Mouse (Mus musculus) brown adipose tissue, adult 24 weeks (tissue): Measurements from ENCODE around the gene Ypel5. TPM values are rescaled to one million over a fixed set of nuclear protein-coding genes. Genes with fewer than 3 reads are reported as not detected.

Experiments
- H3K27ac ChIP-seq: fragments of 200-500 bp; replicated peaks from 2 replicates; pipeline ENCODE4 v1.5.1; 2012; ENCODE audit warnings: low read depth, mild to moderate bottlenecking, low read length
- H3K4me1 ChIP-seq: fragments of 200-500 bp; 2 replicates; pipeline ENCODE4 v1.6.1; 2012; ENCODE audit warnings: low read length, mixed read lengths; ENCODE audit not compliant: control insufficient read depth, insufficient read depth, insufficient read length
- H3K4me3 ChIP-seq: fragments of 200-500 bp; 2 replicates; pipeline ENCODE4 v1.5.1; 2012; ENCODE audit warnings: low read depth, mild to moderate bottlenecking, low read length, moderate library complexity; ENCODE audit not compliant: insufficient read depth
- polyA plus RNA-seq: library from polyadenylated mRNA; stranded (reverse); fragments of >200 nt; gene quantifications from 2 replicates; pipeline ENCODE4 v1.2.4, GENCODE M21; 2012; ENCODE audit not compliant: missing spikeins, insufficient read depth, insufficient read length

Ypel5 gene
- polyA plus RNA-seq = 62.5 and 65.3 TPM in 2 replicates

GRCm38 (mm10) chr17:72836158-72837115, at the start of gene Ypel5:
TSS of gene Ypel5 (plus strand) at chr17:72836453.
- peaks cover 6% of the 10 kb centered on the region for H3K4me1 ChIP-seq
- peak within 1 kb of the TSS; percentile 97 for H3K4me3 ChIP-seq
- peak within 1 kb of the TSS; percentile 88 for H3K27ac ChIP-seq

- Histone ChIP-seq H3K4me1 (no peaks in the 10 kb centered on the region), H3K27ac (no peak overlapping the region), H3K4me3 (no peak overlapping the region)
These were observed 48.3 kb upstream of the Ypel5 start for GRCm38 (mm10) chr17:72787886-72788436.

- no peaks in the 10 kb centered on the region for H3K4me1 ChIP-seq
- no peak overlapping the region for H3K4me3 ChIP-seq
- H3K27ac ChIP-seq = no peak overlapping the region
These were observed 43.0 kb upstream of the Ypel5 start for GRCm38 (mm10) chr17:72793278-72793677.

- H3K27ac ChIP-seq = no peak overlapping the region
- H3K4me3 ChIP-seq = no peak overlapping the region
- H3K4me1 ChIP-seq = no peaks in the 10 kb centered on the region
These were observed 41.6 kb upstream of the Ypel5 start for GRCm38 (mm10) chr17:72794660-72795059.

GRCm38 (mm10) chr17:72795392-72796047, 40.7 kb upstream of the Ypel5 start:
- Histone ChIP-seq H3K4me1 (no peaks in the 10 kb centered on the region), H3K27ac (no peak overlapping the region), H3K4me3 (no peak overlapping the region)

- Histone ChIP-seq H3K4me3 (no peak overlapping the region), H3K27ac (no peak overlapping the region), H3K4me1 (no peaks in the 10 kb centered on the region)
These were observed 39.7 kb upstream of the Ypel5 start for GRCm38 (mm10) chr17:72796506-72796905.

- H3K4me3 ChIP-seq = no peak overlapping the region
- H3K27ac ChIP-seq = no peak overlapping the region
- no peaks in the 10 kb centered on the region for H3K4me1 ChIP-seq
These were observed 38.4 kb upstream of the Ypel5 start for GRCm38 (mm10) chr17:72797867-72798266.

GRCm38 (mm10) chr17:72809942-72810654, 26.2 kb upstream of the Ypel5 start:
- Histone ChIP-seq H3K4me1 (no peaks in the 10 kb centered on the region), H3K27ac (no peak overlapping the region), H3K4me3 (no peak overlapping the region)

GRCm38 (mm10) chr17:72813419-72814315, 22.6 kb upstream of the Ypel5 start:
- H3K4me1 ChIP-seq = no peaks in the 10 kb centered on the region
- H3K27ac ChIP-seq = no peak overlapping the region
- H3K4me3 ChIP-seq = no peak overlapping the region

GRCm38 (mm10) chr17:72817574-72817973, 18.7 kb upstream of the Ypel5 start:
- Histone ChIP-seq H3K27ac (no peak overlapping the region), H3K4me3 (no peak overlapping the region)

GRCm38 (mm10) chr17:72819714-72820113, 16.5 kb upstream of the Ypel5 start:
- H3K27ac ChIP-seq = no peak overlapping the region
- no peak overlapping the region for H3K4me3 ChIP-seq
- no peaks in the 10 kb centered on the region for H3K4me1 ChIP-seq

More at GRCm38 (mm10) chr17:72817574-72817973, 18.7 kb upstream of the Ypel5 start:
- H3K4me1 ChIP-seq = no peaks in the 10 kb centered on the region

GRCm38 (mm10) chr17:72820425-72820824, 15.8 kb upstream of the Ypel5 start:
- Histone ChIP-seq H3K27ac (no peak overlapping the region), H3K4me1 (no peaks in the 10 kb centered on the region)

GRCm38 (mm10) chr17:72821923-72822322, 14.3 kb upstream of the Ypel5 start:
- Histone ChIP-seq H3K4me1 (no peaks in the 10 kb centered on the region), H3K4me3 (no peak overlapping the region), H3K27ac (no peak overlapping the region)

More at GRCm38 (mm10) chr17:72820425-72820824, 15.8 kb upstream of the Ypel5 start:
- H3K4me3 ChIP-seq = no peak overlapping the region

GRCm38 (mm10) chr17:72826916-72827534, 9.2 kb upstream of the Ypel5 start:
- Histone ChIP-seq H3K4me3 (no peak overlapping the region), H3K27ac (no peak overlapping the region), H3K4me1 (no peaks in the 10 kb centered on the region)
